Mouse (Mus musculus) retina, postnatal 7 days (tissue): Measurements from ENCODE around the gene Cldn4.

Source experiments
- DNase-seq: peaks from one replicate; pipeline ENCODE4 v3.0.0-alpha.2; 2012; ENCODE audit warnings: low read depth, low spot score

Cldn4 gene

DNA sequence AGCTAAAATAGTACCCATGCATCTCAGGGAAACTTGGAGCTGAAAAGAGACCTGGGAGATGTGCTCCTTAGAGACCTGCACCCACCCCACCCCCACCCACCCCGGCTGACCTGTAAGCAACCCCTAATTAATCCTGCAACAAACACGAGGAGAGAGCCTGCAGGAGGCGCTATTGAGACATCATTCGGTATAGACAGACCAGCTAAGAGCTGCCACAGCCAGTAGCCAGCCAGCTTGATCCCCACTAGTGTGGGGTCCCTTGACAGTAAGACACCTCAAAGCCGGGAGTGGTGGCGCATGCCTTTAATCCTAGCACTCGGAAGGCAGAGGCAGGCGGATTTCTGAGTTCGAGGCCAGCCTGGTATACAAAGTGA, 13.8 kb downstream of the Cldn4 start:
- DNase-seq: peak; percentile 56

DNA sequence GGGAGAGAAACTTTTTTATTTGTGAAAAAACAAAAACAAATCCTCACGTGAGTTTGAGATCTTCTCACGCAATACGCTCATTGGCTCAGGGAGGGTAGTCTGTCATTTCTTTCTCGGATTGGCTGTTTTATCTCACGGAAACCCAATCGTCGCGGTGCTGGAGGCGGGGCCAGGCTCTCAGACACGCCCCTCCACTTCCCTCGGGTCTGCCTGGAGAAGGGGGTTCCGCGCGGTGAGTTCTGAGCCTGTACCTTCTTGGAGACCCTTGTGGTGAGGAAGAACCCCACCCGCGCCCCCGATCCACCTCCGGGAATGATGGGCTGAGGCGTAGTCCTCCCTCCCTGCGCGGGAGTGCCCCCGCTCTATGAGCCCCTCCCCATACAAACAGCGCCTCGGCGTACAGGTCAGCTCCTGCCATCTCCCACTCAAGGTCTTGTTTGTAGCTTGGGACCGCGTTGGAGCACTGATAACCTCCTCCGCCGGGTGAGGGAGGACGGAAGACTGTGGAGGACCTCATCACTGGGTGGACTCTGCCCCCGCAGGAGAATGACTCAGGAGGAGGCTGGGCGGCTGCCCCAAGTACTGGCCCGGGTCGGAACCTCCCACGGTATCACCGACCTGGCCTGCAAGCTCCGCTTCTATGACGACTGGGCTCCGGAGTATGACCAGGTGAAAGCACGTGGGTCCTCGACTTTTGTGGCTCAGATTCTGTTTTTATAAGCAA, 14.4 kb downstream of the Cldn4 start, which contains the start of gene Mettl27:
Mettl27 (plus strand) TSS at position 190 of the 724 bp plus-strand sequence.
- peak; percentile 70 for DNase-seq

DNA sequence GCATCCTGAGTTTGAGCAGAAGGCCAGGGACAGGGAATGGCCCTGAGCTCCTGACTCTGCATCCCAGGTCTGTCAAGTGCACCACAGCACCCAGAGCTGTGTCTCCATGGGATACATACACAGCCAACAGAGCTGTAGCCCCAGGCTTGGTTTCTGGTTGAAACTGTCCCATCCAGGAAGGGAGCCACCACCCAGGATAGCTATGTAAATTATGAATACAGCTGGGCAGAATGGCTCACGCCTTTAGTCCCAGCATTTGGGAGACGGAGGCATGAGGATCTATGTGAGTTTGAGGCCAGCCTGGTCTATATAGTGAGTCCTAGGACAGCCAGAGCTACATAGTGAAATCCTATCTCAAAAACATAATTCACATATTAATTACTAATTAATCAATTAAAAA, 16.7 kb downstream of the Cldn4 start:
- no peak for DNase-seq

DNA sequence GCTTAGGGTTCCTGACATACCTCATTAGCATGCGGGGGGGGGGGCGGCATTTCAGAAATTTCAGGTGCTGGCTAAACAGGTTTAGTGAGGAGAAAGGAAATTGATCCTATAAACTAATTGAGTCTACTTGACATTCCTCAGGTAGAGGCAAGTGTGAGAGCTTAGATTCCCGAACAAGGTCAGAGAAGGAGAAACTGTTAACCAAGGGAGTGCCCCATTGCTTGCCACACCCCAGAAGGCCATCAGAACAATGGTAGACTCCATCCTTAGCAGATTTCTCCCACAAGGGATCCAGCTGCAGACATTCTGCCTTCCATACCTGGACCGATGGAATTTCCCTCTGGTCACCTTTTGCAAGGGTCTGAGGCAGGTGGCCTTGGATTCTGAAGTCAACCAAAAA, 20.0 kb downstream of the Cldn4 start:
- no peak for DNase-seq

DNA sequence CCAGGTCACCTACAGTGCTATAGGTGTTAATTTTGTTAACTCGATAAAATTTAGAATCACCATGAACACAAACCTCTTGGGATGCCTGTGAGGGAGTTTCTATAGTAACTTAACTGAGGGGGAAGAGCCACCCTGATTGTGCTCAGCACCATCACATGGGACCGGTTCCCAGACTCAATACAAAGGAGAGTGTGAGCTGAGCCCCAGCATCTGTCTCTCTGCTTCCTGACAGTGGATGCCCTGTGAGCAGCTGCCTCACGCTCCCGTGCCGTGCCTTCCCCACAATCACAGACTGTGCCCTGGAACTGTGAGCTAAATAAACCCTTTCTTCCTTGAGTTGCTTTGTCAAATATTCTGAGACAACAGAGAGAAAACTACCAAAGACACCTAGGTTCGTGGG, 23.6 kb downstream of the Cldn4 start:
- DNase-seq: no peak

- no peak for DNase-seq
These were observed 25.6 kb downstream of the Cldn4 start for GRCm38 (mm10) chr5:134921106-134921505.

DNA sequence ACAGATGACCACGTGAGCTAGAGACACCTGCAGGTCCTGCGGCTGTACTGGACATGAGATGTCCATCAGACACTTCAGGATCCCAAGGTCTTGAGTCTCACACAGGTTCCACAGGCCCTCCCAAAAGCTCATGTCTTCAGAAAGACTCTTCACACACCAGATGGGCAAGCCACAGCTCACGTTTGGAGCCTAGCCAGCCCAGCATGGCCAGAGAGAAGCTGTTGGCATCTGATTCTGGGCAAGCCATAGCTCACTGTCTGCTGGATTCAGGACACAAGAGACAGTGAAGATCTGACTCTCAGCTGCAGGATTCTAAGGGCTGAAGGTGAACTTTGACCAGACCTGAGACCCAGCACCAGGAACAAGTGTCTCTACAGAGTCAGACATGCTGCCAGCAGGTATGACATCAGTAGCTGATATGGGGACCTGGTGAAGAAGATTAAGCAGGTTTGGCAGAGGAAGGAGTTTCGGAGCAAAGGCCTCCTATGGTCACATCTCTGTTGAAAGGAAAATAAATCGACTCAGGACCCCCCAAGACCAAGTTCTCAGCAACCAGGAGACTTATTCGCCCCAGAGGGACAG, 26.5 kb downstream of the Cldn4 start:
- no peak for DNase-seq

- DNase-seq: no peak
These were observed 27.6 kb downstream of the Cldn4 start for GRCm38 (mm10) chr5:134919097-134919496.

GRCm38 (mm10) chr5:134918071-134918832, 28.5 kb downstream of the Cldn4 start:
- no peak for DNase-seq

GRCm38 (mm10) chr5:134915311-134915710, 31.4 kb downstream of the Cldn4 start, which contains the start of gene Cldn13:
Gene Cldn13 (minus strand): TSS chr5:134915526.
- no peak for DNase-seq

- no peak for DNase-seq
These were observed 32.2 kb downstream of the Cldn4 start for GRCm38 (mm10) chr5:134914510-134914909.

- DNase-seq: no peak
These were observed 33.0 kb downstream of the Cldn4 start for GRCm38 (mm10) chr5:134913753-134914152.

- no peak for DNase-seq
These were observed 33.4 kb downstream of the Cldn4 start for GRCm38 (mm10) chr5:134913352-134913751.

DNA sequence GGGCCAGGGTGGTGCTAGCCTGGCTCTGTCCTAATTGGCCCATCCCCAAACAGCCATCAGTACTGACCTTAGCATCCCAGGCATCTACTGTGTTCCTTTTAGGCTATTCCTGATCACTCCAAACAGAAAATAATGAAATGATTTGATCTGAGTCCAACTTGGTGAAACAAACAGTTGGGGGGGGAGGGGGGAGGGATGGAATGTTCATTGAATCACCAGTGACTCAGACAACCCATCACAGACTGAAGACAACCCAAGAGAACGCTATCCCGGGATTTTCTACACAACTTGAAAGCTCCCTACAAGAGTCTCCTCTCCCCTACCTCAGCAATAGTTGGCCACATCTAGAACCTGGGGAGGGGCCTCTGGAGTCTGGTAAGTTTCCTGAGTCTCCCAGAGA, 34.8 kb downstream of the Cldn4 start:
- no peak for DNase-seq

GRCm38 (mm10) chr5:134907135-134907534, 39.6 kb downstream of the Cldn4 start:
- DNase-seq: peak; percentile 72

DNA sequence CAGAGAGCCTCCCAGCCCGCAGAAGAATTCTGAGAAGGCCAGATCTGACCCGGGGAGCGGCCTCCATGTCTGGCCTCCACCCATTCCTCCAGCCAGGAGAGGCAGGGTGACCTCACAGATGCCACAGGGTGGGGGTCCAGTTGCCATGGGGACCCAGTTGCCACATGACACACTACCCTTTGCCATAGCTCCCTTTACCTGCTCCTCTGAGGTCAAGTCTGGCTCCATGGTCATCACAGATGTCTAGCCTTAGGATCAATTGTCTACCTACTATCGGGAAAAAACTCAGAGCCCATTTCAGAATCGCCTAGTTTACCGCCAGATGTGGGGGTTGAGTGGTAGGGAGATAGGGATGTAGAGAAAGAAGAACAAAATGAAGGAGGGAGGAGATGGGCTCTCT, 40.1 kb downstream of the Cldn4 start, which contains the start of gene Tmem270:
Tmem270 (minus strand) TSS at position 101 of the 400 bp plus-strand sequence.
- DNase-seq: no peak

- DNase-seq: no peak
These were observed 45.1 kb downstream of the Cldn4 start for GRCm38 (mm10) chr5:134901644-134902027.

GRCm38 (mm10) chr5:134901012-134901643, 45.6 kb downstream of the Cldn4 start:
- DNase-seq: peak; percentile 29

- DNase-seq: no peak
These were observed 49.1 kb downstream of the Cldn4 start for GRCm38 (mm10) chr5:134897596-134897995.

DNA sequence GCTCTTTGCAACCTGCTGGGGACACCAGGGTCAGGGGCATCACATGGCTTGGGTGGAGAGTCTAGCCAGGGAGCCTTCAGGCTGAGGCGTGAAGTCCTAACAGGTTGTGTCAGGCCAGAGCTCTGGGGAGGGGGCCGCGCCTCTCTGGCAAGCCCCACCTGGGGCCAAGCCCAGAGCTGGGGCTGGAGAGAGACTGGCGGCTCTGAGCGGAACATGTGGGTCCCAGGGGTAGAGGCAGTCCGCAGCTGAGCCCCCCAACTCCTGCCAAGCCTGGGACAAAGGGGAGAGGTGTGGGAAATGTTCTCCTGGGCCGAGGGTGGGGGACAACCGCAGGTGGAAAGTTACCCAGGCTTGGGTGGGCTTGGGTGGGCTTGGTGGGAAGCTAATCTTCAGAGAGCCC, 49.8 kb downstream of the Cldn4 start:
- DNase-seq: no peak

GRCm38 (mm10) chr5:134895291-134895690, 51.4 kb downstream of the Cldn4 start:
- DNase-seq: peak; percentile 19
